Comparison of ENCODE assay signal across 8 mouse cellular contexts in genomic region chr7:120918526-120918962, GRCm38 (mm10). TPM values are rescaled to one million over a fixed set of nuclear protein-coding genes. Genes with fewer than 3 reads are reported as not detected.
DNase-seq lines count a peak whose midpoint lies in the region; ATAC-seq lines count a peak whose summit lies in the region.

No protein-coding gene starts in this region.

- peak overlapping the region; percentile 50 for H3K4me2 ChIP-seq in forebrain, embryonic 11.5 days (ENCODE audit: low read depth, low read length, severe bottlenecking)
- peak overlapping the region; percentile 61 for H3K4me2 ChIP-seq in hindbrain, embryonic 14.5 days (replicated peaks)

- DNase-seq in gastrocnemius, postnatal 25 days: peak; percentile 42
- DNase-seq in gastrocnemius, postnatal 10 days: no peak
- DNase-seq in c-Kit-positive CD71-positive TER-119-positive erythroid progenitor cells, embryonic 14.5 days (ENCODE audit: low spot score): peak; percentile 97
- peak; percentile 64 for DNase-seq in forebrain, embryonic 11.5 days (ENCODE audit: low spot score)
- DNase-seq in hindbrain, embryonic 14.5 days (ENCODE audit: low spot score): peak; percentile 92
- DNase-seq in left cerebral cortex, adult 18-20 months (ENCODE audit: low spot score in 2 of 2): peak; percentile 44 to 51
- DNase-seq in spleen, adult 12 weeks (ENCODE audit: low spot score): peak; percentile 72

- H3K27me3 ChIP-seq in forebrain, embryonic 11.5 days (ENCODE audit: control insufficient read depth, insufficient read depth, low read length): no peaks in the 10 kb centered on the region
- H3K27me3 ChIP-seq in hindbrain, embryonic 14.5 days (ENCODE audit: control insufficient read depth, insufficient read depth, low read length): no peaks in the 10 kb centered on the region
- H3K27me3 ChIP-seq in megakaryocyte, embryonic 14.5 days (replicated peaks): no peaks in the 10 kb centered on the region

- H3K4me1 ChIP-seq in forebrain, embryonic 11.5 days (replicated peaks; ENCODE audit: control insufficient read depth, insufficient read depth, low read length): no peaks in the 10 kb centered on the region
- peaks cover 13% of the 10 kb centered on the region; the same call in 1 of the 2 replicates for H3K4me1 ChIP-seq in hindbrain, embryonic 14.5 days (replicated peaks; ENCODE audit: control insufficient read depth, insufficient read depth, low read length)
- H3K4me1 ChIP-seq in megakaryocyte, embryonic 14.5 days: peaks cover 59% of the 10 kb centered on the region

- no peaks in the 10 kb centered on the region for H3K9me3 ChIP-seq in forebrain, embryonic 11.5 days (ENCODE audit: control insufficient read depth, low read length)
- H3K9me3 ChIP-seq in hindbrain, embryonic 14.5 days (ENCODE audit: control insufficient read depth, low read length): no peaks in the 10 kb centered on the region
- H3K9me3 ChIP-seq in megakaryocyte, embryonic 14.5 days: no peaks in the 10 kb centered on the region

- peak overlapping the region; percentile 92 for H3K4me3 ChIP-seq in forebrain, embryonic 11.5 days (ENCODE audit: low read depth, low read length)
- H3K4me3 ChIP-seq in hindbrain, embryonic 14.5 days (replicated peaks; ENCODE audit: low read length): peak overlapping the region; percentile 76
- H3K4me3 ChIP-seq in megakaryocyte, embryonic 14.5 days (replicated peaks): peak overlapping the region; percentile 95

- peak overlapping the region; percentile 91 for H3K9ac ChIP-seq in forebrain, embryonic 11.5 days (ENCODE audit: low read length)
- H3K9ac ChIP-seq in hindbrain, embryonic 14.5 days: peak overlapping the region; percentile 81

- peak; percentile 76 for ATAC-seq in forebrain, embryonic 11.5 days (replicated peaks; ENCODE audit: low FRiP score)
- ATAC-seq in hindbrain, embryonic 14.5 days (ENCODE audit: low FRiP score): peak; percentile 67

- no peaks in the 10 kb centered on the region for H3K36me3 ChIP-seq in forebrain, embryonic 11.5 days (ENCODE audit: control insufficient read depth, insufficient read depth, low read length)
- peaks cover 5% of the 10 kb centered on the region; the same call in 1 of the 2 replicates for H3K36me3 ChIP-seq in hindbrain, embryonic 14.5 days (replicated peaks; ENCODE audit: control insufficient read depth, insufficient read depth)
- peaks cover 19% of the 10 kb centered on the region for H3K36me3 ChIP-seq in megakaryocyte, embryonic 14.5 days (replicated peaks; ENCODE audit: low read length)

- WGBS in forebrain, embryonic 11.5 days: 7% methylated on average over 10 of the region's 10 CpGs
- WGBS in hindbrain, embryonic 14.5 days: 6% methylated on average over 10 of the region's 10 CpGs

- no peak overlapping the region for H3K27ac ChIP-seq in forebrain, embryonic 11.5 days (ENCODE audit: low read depth, low read length)
- H3K27ac ChIP-seq in hindbrain, embryonic 14.5 days: peak overlapping the region; percentile 70

RNA-seq across cellular contexts. Expression of gene Polr3e, which starts 1.0 kb away (rescaled TPM):
- total RNA-seq in gastrocnemius, postnatal 25 days (2021): 10 to 100 TPM in 1 of 2 experiments, 1 to 10 TPM in 1; 9.0 to 11.0 TPM
- 10 to 100 TPM; 14.0 to 15.9 TPM for total RNA-seq in gastrocnemius, postnatal 10 days (2021)
- polyA plus RNA-seq in forebrain, embryonic 11.5 days (2014; fragmentation: Nextera tagmentation; extraction: Ambion mirVana): 27.1 and 29.1 TPM in 2 replicates
- polyA plus RNA-seq in hindbrain, embryonic 14.5 days (2014; fragmentation: Nextera tagmentation; extraction: Ambion mirVana): 16.6 and 17.9 TPM in 2 replicates
- 10 to 100 TPM; 27.0 to 27.4 TPM for total RNA-seq in left cerebral cortex, adult 18-20 months (2021)
- polyA plus RNA-seq in megakaryocyte, embryonic 14.5 days (2012; ENCODE audit: insufficient read depth, low replicate concordance): 5.0 and 8.9 TPM in 2 replicates
